Mouse (Mus musculus) megakaryocyte progenitor cell, adult 5-6 weeks (primary cell): ENCODE results near the gene Ahnak2. TPM values are rescaled to one million over a fixed set of nuclear protein-coding genes. Genes with fewer than 3 reads are reported as not detected.
"Not testable (repeated sequence)": the region's sequence is repeated elsewhere in the genome, so short reads cannot be mapped to it uniquely, and the experiment has no call there.

Experiments
- ATAC-seq: replicated peaks from 2 replicates; pipeline ENCODE4 v1.8.0; 2016; ENCODE audit warnings: mild to moderate bottlenecking, moderate TSS enrichment, inconsistent platforms; ENCODE audit not compliant: poor library complexity
- total RNA-seq, 2 experiments: library from RNA; stranded (forward) in 1 of 2; stranded (reverse) in 1 of 2; fragments of 157-497, 149-512 nt in 1 of 2; fragments of 200-1000 nt in 1 of 2; gene quantifications; 2 replicates each; pipeline versions ENCODE4 v1.2.3 to v1.2.4; 2015 to 2017

The Ahnak2 gene
- total RNA-seq, 2 experiments from 2014 or later, result not detected

GRCm38 (mm10) chr12:112821974-112822373 is 19.5 kb upstream of the Ahnak2 start:
- peak; percentile 37; the same call in 1 of the 2 replicates for ATAC-seq

- ATAC-seq, result no peak
Observed at GRCm38 (mm10) chr12:112821216-112821615, 18.8 kb upstream of the Ahnak2 start.

GRCm38 (mm10) chr12:112820401-112820999 is 18.0 kb upstream of the Ahnak2 start:
- no peak for ATAC-seq

GRCm38 (mm10) chr12:112819057-112819662 is 16.7 kb upstream of the Ahnak2 start:
- no peak for ATAC-seq

- not testable (repeated sequence) for ATAC-seq
Observed at GRCm38 (mm10) chr12:112816866-112817265, 14.4 kb upstream of the Ahnak2 start.

- ATAC-seq, result peak; percentile 89
Observed at GRCm38 (mm10) chr12:112816294-112816693, 13.8 kb upstream of the Ahnak2 start.

GRCm38 (mm10) chr12:112814682-112815470 is 12.4 kb upstream of the Ahnak2 start:
- no peak for ATAC-seq

- ATAC-seq, result no peak
Observed at GRCm38 (mm10) chr12:112813370-112813769, 10.9 kb upstream of the Ahnak2 start.

GRCm38 (mm10) chr12:112810092-112810885 is 7.8 kb upstream of the Ahnak2 start:
- ATAC-seq, result no peak

GRCm38 (mm10) chr12:112809641-112810040 is 7.2 kb upstream of the Ahnak2 start:
- ATAC-seq, result no peak

- peak; percentile 93 for ATAC-seq
Observed at GRCm38 (mm10) chr12:112808587-112809364, 6.3 kb upstream of the Ahnak2 start, which contains the start of gene Clba1. TSS of gene Clba1 (plus strand) at chr12:112808937.

GRCm38 (mm10) chr12:112808212-112808586 is 5.7 kb upstream of the Ahnak2 start:
- ATAC-seq, result no peak

GRCm38 (mm10) chr12:112807796-112808195 is 5.3 kb upstream of the Ahnak2 start:
- no peak for ATAC-seq

GRCm38 (mm10) chr12:112806044-112806443 is 3.6 kb upstream of the Ahnak2 start:
- ATAC-seq, result no peak

GRCm38 (mm10) chr12:112804046-112804445 is 1.6 kb upstream of the Ahnak2 start:
- ATAC-seq, result no peak

GRCm38 (mm10) chr12:112802917-112803316 is 460 bp upstream of the Ahnak2 start:
- ATAC-seq, result no peak

- ATAC-seq, result peak; percentile 77
Observed at GRCm38 (mm10) chr12:112800476-112800875, 2.0 kb downstream of the Ahnak2 start.

- no peak for ATAC-seq
Observed at GRCm38 (mm10) chr12:112799237-112799970, 3.1 kb downstream of the Ahnak2 start.

- no peak for ATAC-seq
Observed at GRCm38 (mm10) chr12:112798716-112799115, 3.7 kb downstream of the Ahnak2 start.

- ATAC-seq, result no peak
Observed at GRCm38 (mm10) chr12:112798332-112798681, 4.2 kb downstream of the Ahnak2 start.
